Mouse (Mus musculus): ENCODE measurements around the gene Cbx1. TPM values are rescaled to one million over a fixed set of nuclear protein-coding genes. Genes with fewer than 3 reads are reported as not detected.

Cbx1 gene
- total and polyA plus RNA-seq, 3 experiments: 132 to 368 (median 152) TPM

- Histone ChIP-seq H3K27ac (ENCODE audit: control insufficient read depth, low read depth, low read length) (peak overlapping the region; percentile 0; the same call in 1 of the 2 replicates), H3K4me1 (ENCODE audit: control insufficient read depth in 1 of 2, insufficient read depth in 2 of 2, low read length in 2 of 2) (peaks cover 5 to 25% of the 10 kb centered on the region in 2 experiments)
These were observed 42.6 kb downstream of the Cbx1 start for GRCm38 (mm10) chr11:96831516-96831915.

GRCm38 (mm10) chr11:96832541-96832940, 43.6 kb downstream of the Cbx1 start:
- no peak overlapping the region for H3K9ac ChIP-seq (ENCODE audit: control insufficient read depth, low read depth, low read length, poor library complexity, severe bottlenecking)
- no peaks in the 10 kb centered on the region for H3K9me3 ChIP-seq (replicated peaks; ENCODE audit: insufficient read depth, low read length)
- peaks cover 6 to 22% of the 10 kb centered on the region in 2 experiments for H3K36me3 ChIP-seq (ENCODE audit: control insufficient read depth in 1 of 2, insufficient read depth in 2 of 2, low read length in 2 of 2)
- no peak overlapping the region for H3K4me3 ChIP-seq (ENCODE audit: control insufficient read depth in 1 of 2, insufficient read depth in 1 of 2, low read depth in 2 of 2, low read length in 2 of 2)
- DNase-seq (ENCODE audit: low read depth, low spot score): no peak
- TF ChIP-seq EP300 (IDR thresholded peaks at IDR 0.05; ENCODE audit: low read depth in 1 of 2, low read length in 2 of 2) (no peak), USF2 (IDR thresholded peaks at IDR 0.05; ENCODE audit: borderline replicate concordance in 1 of 2, insufficient read depth in 1 of 2, low read depth in 1 of 2, low read length in 2 of 2) (no peak), BHLHE40 (IDR thresholded peaks at IDR 0.05; ENCODE audit: borderline replicate concordance, low read depth, low read length) (no peak), TAL1 (IDR thresholded peaks at IDR 0.05; ENCODE audit: low read length) (no peak), TBP (IDR thresholded peaks at IDR 0.05; ENCODE audit: low read depth, low read length) (no peak), GABPA (IDR thresholded peaks at IDR 0.05; ENCODE audit: low read depth, low read length) (no peak), ZKSCAN1 (IDR thresholded peaks at IDR 0.05; ENCODE audit: low read depth, low read length) (no peak), ZNF384 (IDR thresholded peaks at IDR 0.05; ENCODE audit: low read depth, low read length) (peak; percentile 56; the same call in 1 of the 2 replicates), SMC3 (IDR thresholded peaks at IDR 0.05; ENCODE audit: low read depth, low read length) (no peak)
- H3K27me3 ChIP-seq (ENCODE audit: control insufficient read depth in 1 of 2, insufficient read depth in 2 of 2, low read length in 2 of 2): peaks cover 0 to 1% of the 10 kb centered on the region in 2 experiments; a peak in 3 of 4 replicates
- peaks cover 5 to 18% of the 10 kb centered on the region in 2 experiments for H3K4me1 ChIP-seq (ENCODE audit: control insufficient read depth in 1 of 2, insufficient read depth in 2 of 2, low read length in 2 of 2)
- H3K79me2 ChIP-seq (ENCODE audit: control insufficient read depth, insufficient read depth, low read length, poor library complexity): peaks cover 21% of the 10 kb centered on the region
- H3K27ac ChIP-seq (ENCODE audit: control insufficient read depth, low read depth, low read length): no peak overlapping the region

More at GRCm38 (mm10) chr11:96831516-96831915, 42.6 kb downstream of the Cbx1 start:
- H3K9ac ChIP-seq (ENCODE audit: control insufficient read depth, low read depth, low read length, poor library complexity, severe bottlenecking): peak overlapping the region; percentile 97
- peaks cover 10 to 32% of the 10 kb centered on the region in 2 experiments for H3K36me3 ChIP-seq (ENCODE audit: control insufficient read depth in 1 of 2, insufficient read depth in 2 of 2, low read length in 2 of 2)
- H3K4me3 ChIP-seq (ENCODE audit: control insufficient read depth in 1 of 2, insufficient read depth in 1 of 2, low read depth in 2 of 2, low read length in 2 of 2): no peak overlapping the region; a peak in 1 of 4 replicates
- DNase-seq (ENCODE audit: low read depth, low spot score): no peak
- peaks cover 31% of the 10 kb centered on the region for H3K79me2 ChIP-seq (ENCODE audit: control insufficient read depth, insufficient read depth, low read length, poor library complexity)
- peaks cover 0 to 1% of the 10 kb centered on the region in 2 experiments; a peak in 3 of 4 replicates for H3K27me3 ChIP-seq (ENCODE audit: control insufficient read depth in 1 of 2, insufficient read depth in 2 of 2, low read length in 2 of 2)
- H3K9me3 ChIP-seq (replicated peaks; ENCODE audit: insufficient read depth, low read length): no peaks in the 10 kb centered on the region
- TF ChIP-seq ELF1 (IDR thresholded peaks at IDR 0.05; ENCODE audit: low read depth, low read length) (no peak), CTCF (IDR thresholded peaks at IDR 0.05 in 2 of 3, conservative IDR thresholded peaks at IDR 0.05 in 1 of 3; ENCODE audit: control insufficient read depth in 1 of 3, insufficient read depth in 1 of 3, low read depth in 2 of 3, low read length in 3 of 3, poor library complexity in 1 of 3, severe bottlenecking in 1 of 3) (no peak), JUND (IDR thresholded peaks at IDR 0.05; ENCODE audit: low read depth, low read length) (no peak), NELFE (IDR thresholded peaks at IDR 0.05; ENCODE audit: low read depth, low read length) (no peak), SMC3 (IDR thresholded peaks at IDR 0.05; ENCODE audit: low read depth, low read length) (no peak), ZMIZ1 (IDR thresholded peaks at IDR 0.05; ENCODE audit: low read depth, low read length) (no peak), TCF12 (IDR thresholded peaks at IDR 0.05; ENCODE audit: low read depth, low read length) (no peak), NRF1 (IDR thresholded peaks at IDR 0.05; ENCODE audit: insufficient read depth, low read depth, low read length, poor library complexity, severe bottlenecking) (no peak), MAFK (IDR thresholded peaks at IDR 0.05; ENCODE audit: borderline replicate concordance, low read depth, low read length) (no peak)

Data from MEL (cell line).